Mouse (Mus musculus) brain, embryonic 14.5 days (tissue): ENCODE results near the gene Calr4.

Experiments
- CTCF ChIP-seq: fragments of 200-500 bp; IDR thresholded peaks from 2 replicates; pipeline ENCODE4 v1.5.1; 2012; ENCODE audit warnings: inconsistent platforms, mild to moderate bottlenecking, moderate library complexity, borderline replicate concordance; ENCODE audit not compliant: insufficient read depth, insufficient read length; ENCODE audit errors: extremely low read depth
- POLR2A ChIP-seq: fragments of 200-500 bp; IDR thresholded peaks from 2 replicates; pipeline ENCODE4 v1.6.1; 2012; ENCODE audit warnings: mild to moderate bottlenecking, inconsistent platforms, borderline replicate concordance; ENCODE audit not compliant: poor library complexity, insufficient read depth, insufficient read length, severe bottlenecking; ENCODE audit errors: extremely low read depth

- TF ChIP-seq CTCF: no peak
- TF ChIP-seq POLR2A: no peak
Observed at GRCm38 (mm10) chr4:109255321-109255720, 21.0 kb downstream of the Calr4 start.
